Mouse (Mus musculus): ENCODE data around the gene Birc3.

Gene Birc3

DNA sequence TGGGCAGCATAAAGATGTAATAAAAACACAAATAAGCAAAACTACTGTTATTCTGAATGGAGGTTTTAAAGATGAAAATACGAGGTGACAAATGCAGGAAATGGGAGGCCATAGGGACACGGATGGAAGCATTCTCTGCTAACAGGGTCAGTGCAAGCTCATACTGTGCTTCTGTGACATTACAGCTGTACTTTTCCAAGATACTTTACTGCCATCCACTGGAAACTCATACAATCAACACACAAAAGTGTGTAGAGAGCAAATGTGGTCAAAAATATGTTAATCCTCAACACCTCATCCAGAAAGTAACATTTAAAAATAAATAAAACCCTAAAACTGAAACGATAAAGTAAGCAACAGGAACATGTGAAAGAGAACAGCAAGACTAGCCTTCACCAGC, 50.2 kb downstream of the Birc3 start:
- no peak for DNase-seq (ENCODE audit: low read depth, low spot score)

DNA sequence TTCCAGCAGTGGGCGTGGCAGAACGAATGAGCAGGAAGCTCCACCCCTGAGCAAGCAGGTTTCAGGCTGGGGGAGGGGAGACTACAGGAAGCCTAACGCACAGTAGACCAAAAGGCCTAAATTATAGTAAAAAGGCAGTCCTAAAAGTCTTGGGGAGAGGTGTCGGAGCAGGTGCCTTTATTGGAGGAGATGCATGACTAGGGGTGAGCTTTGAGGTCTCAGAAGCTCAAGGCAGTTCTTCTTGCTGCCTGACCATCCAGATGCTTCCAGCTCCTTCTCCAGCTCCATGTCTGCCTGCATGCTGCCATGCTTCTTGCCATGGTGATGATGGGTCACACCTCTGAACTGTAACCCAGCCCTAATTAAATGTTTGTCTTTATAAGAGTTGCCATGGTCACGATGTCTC, 67.9 kb downstream of the Birc3 start:
- DNase-seq (ENCODE audit: low read depth, low spot score), result peak; percentile 46
